Mouse (Mus musculus) ES-E14 (cell line): ENCODE results near the gene Siglece.
"Not testable (repeated sequence)": the region's sequence is repeated elsewhere in the genome, so short reads cannot be mapped to it uniquely, and the experiment has no call there.

ENCODE experiments used
- CHD2 ChIP-seq: IDR thresholded peaks from 2 replicates; pipeline ENCODE4 v1.6.1; 2014; ENCODE audit warnings: mild to moderate bottlenecking, low read depth, low read length, inconsistent platforms
- MAFK ChIP-seq: IDR thresholded peaks from 2 replicates; pipeline ENCODE4 v1.6.1; 2014; ENCODE audit warnings: mild to moderate bottlenecking, low read depth, low read length, inconsistent platforms; ENCODE audit not compliant: insufficient read depth
- ZC3H11A ChIP-seq: IDR thresholded peaks from 2 replicates; pipeline ENCODE4 v1.6.1; 2012; ENCODE audit warnings: low read depth, mild to moderate bottlenecking, inconsistent platforms, low read length, borderline replicate concordance

GRCm38 (mm10) chr7:43682511-43682910, 22.6 kb upstream of the Siglece start:
- TF ChIP-seq CHD2, ZC3H11A, MAFK: not testable (repeated sequence)
